Mouse (Mus musculus) left cerebral cortex, postnatal 25 days (tissue): Measurements from ENCODE around the gene Olfr1196. TPM values are rescaled to one million over a fixed set of nuclear protein-coding genes. Genes with fewer than 3 reads are reported as not detected.
"Not testable (repeated sequence)": the region's sequence is repeated elsewhere in the genome, so short reads cannot be mapped to it uniquely, and the experiment has no call there.

ENCODE experiments used
- DNase-seq, 2 experiments: peaks; one replicate each; pipeline ENCODE4 v3.0.0; 2022; ENCODE audit warnings: low spot score in 2 of 2, mixed read lengths in 1 of 2
- intact Hi-C: fragments of 180-260 bp; cut with DNase I; formaldehyde crosslinking; loops from one replicate; pipeline ENCODE4 v1.15.1; 2025
- total RNA-seq, 2 experiments: library from RNA; stranded (reverse); gene quantifications; 2 replicates each; pipeline ENCODE4 v1.2.3; 2021

Olfr1196 gene
- not detected for total RNA-seq

- DNase-seq: no peak
- intact Hi-C loops: no loop called here
Measured at GRCm38 (mm10) chr2:88704497-88704896, at the start of gene Olfr1196. TSS of gene Olfr1196 (minus strand) at chr2:88704597.

DNA sequence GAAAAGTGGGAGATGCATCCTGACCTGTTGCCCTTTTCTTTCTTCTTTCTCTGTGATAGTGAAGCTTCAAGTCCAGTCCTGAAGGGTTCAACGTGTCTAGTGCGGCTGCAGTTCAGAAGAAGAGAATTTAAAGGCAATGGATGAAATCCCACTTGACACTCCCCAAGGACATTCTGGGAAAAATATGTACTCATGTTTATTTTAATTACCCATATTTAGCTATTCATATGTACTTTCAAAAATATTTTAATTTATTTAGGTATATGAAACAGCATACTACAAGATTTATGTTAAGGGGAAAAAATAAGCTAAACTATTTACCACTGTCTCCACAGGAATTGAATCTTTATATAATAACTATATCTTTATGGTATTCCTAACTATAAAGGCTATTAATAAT, 46.9 kb upstream of the Olfr1196 start, which contains the start of gene Olfr1198:
Gene Olfr1198 (minus strand): TSS at position 101 of the 400 bp plus-strand sequence.
- intact Hi-C loops: no loop called here
- DNase-seq: no peak

- no peak for DNase-seq
- intact Hi-C loops: no loop called here
Measured at GRCm38 (mm10) chr2:88743379-88743778, 39.0 kb upstream of the Olfr1196 start.

- intact Hi-C loops: no loop called here
- DNase-seq: no peak
Measured at GRCm38 (mm10) chr2:88732266-88732665, 27.9 kb upstream of the Olfr1196 start, which contains the start of gene Olfr1197. TSS of gene Olfr1197 (minus strand) at chr2:88732366.

DNA sequence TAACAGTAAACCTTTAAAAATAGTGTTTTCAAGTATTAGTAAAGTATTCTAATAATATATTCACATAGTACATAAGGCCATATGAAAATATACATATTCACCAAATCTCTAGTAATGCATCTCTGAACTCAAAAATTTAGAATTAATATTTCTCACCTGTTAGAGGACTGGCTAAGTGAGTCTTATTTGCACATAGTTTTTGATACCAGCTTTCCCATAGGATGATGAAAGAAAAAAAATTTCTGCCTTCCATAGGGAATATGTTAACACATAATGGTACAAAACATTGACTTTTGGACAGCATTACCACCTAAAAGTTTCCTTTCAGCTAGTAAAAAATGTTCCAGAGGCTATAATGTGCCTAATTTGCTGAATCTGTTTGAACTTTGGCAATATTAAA, 15.3 kb downstream of the Olfr1196 start, which contains the start of gene Olfr1195:
Gene Olfr1195 (minus strand): TSS at position 101 of the 400 bp plus-strand sequence.
- DNase-seq: no peak
- intact Hi-C loops: no loop called here

GRCm38 (mm10) chr2:88675328-88675727, 29.1 kb downstream of the Olfr1196 start, which contains the start of gene Olfr1193:
TSS of gene Olfr1193 (plus strand) at chr2:88675628.
- DNase-seq, intact Hi-C loops: not testable (repeated sequence)

DNA sequence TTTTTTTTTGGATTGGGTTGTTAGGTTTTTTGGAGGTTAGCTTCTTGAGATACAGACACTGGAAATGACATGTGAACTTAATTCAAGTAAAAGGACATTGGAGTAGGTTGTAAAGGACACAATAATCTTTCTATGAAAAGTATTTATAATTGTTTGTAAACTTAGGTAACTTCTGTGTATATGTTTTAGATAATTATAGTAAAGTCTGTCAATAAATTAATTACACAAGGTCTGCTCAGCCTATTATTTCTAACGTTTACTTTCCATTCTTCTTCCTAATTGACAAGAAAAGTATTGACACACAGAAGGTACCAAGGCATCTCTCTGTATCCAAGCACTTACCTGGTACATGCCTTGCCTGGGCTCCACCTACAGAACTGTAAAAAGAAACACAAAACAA, 56.2 kb downstream of the Olfr1196 start, which contains the start of gene Olfr1192-ps1:
Gene Olfr1192-ps1 (plus strand): TSS at position 301 of the 400 bp plus-strand sequence.
- DNase-seq: no peak
- intact Hi-C loops: no loop called here

Other genes with a start within 250 kb of the Olfr1196 start
- not detected for gene Olfr1183, start 249.7 kb downstream of the Olfr1196 start, total RNA-seq
- not detected for gene Olfr1184, start 221.0 kb downstream of the Olfr1196 start, total RNA-seq
- not detected for gene Olfr1185-ps1, start 211.3 kb downstream of the Olfr1196 start, total RNA-seq
- gene Olfr1186, start 186.0 kb downstream of the Olfr1196 start, total RNA-seq: not detected
- gene Olfr1188, start 147.7 kb downstream of the Olfr1196 start, total RNA-seq: not detected
- not detected for gene Olfr1189, start 118.1 kb downstream of the Olfr1196 start, total RNA-seq
- gene Olfr1191-ps1, start 64.1 kb downstream of the Olfr1196 start, total RNA-seq: not detected
- not detected for gene Olfr1192-ps1, start 56.1 kb downstream of the Olfr1196 start, total RNA-seq
- not detected for gene Olfr1193, start 29.0 kb downstream of the Olfr1196 start, total RNA-seq
- gene Olfr1195, start 15.4 kb downstream of the Olfr1196 start, total RNA-seq: not detected
- not detected for gene Olfr1197, start 27.8 kb upstream of the Olfr1196 start, total RNA-seq
- not detected for gene Olfr1198, start 46.8 kb upstream of the Olfr1196 start, total RNA-seq
- not detected for gene Olfr1199, start 55.9 kb upstream of the Olfr1196 start, total RNA-seq
- gene Olfr1200, start 65.9 kb upstream of the Olfr1196 start, total RNA-seq: not detected
- gene Olfr1201, start 88.4 kb upstream of the Olfr1196 start, total RNA-seq: not detected
- gene Olfr1202, start 109.9 kb upstream of the Olfr1196 start, total RNA-seq: not detected
- gene Olfr1205, start 125.1 kb upstream of the Olfr1196 start, total RNA-seq: not detected
- not detected for gene Olfr1204, start 144.7 kb upstream of the Olfr1196 start, total RNA-seq
- not detected for gene Olfr1206, start 158.6 kb upstream of the Olfr1196 start, total RNA-seq
- gene Olfr1208, start 197.7 kb upstream of the Olfr1196 start, total RNA-seq: not detected
- gene Olfr1209, start 210.6 kb upstream of the Olfr1196 start, total RNA-seq: not detected
- gene Olfr1211, start 233.5 kb upstream of the Olfr1196 start, total RNA-seq: not detected
- not detected for gene Olfr1212, start 249.4 kb upstream of the Olfr1196 start, total RNA-seq